Mouse (Mus musculus): ENCODE data around the gene Cgnl1.

GRCm38 (mm10) chr9:71810723-71811122 is 39.3 kb upstream of the Cgnl1 start:
- TF ChIP-seq CTCF (IDR thresholded peaks at IDR 0.05; ENCODE audit: borderline replicate concordance, insufficient read depth, low read length) (no peak), POLR2A (IDR thresholded peaks at IDR 0.05; ENCODE audit: low read depth, low read length) (no peak)

All from embryonic fibroblast, embryonic 13.5 days (primary cell).